14 mouse cellular contexts compared by ENCODE assay signal in the genomic region with DNA sequence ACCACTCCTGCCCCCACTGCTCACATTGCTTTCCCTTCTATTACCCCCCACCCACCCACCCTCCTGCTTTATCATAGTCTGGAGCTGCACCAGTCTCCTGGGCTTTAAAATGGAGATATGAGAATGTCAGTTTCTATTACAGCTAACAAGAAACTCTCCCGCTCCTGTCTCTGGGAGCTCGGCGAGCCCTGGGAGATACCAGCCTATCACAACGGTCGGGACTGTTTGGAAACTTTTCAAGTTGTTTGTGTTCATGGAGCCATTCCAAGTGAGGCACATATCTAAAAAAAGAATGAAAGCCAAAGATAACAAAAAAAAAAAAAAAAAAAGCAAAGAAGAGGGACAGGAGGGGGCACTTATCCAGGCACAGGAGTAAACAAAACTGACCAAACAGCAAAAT.
A peak's percentile ranks its signal among the peaks of the same experiment; 100 is the strongest.
DNase-seq lines count a peak whose midpoint lies in the region; ATAC-seq and TF ChIP-seq lines count a peak whose summit lies in the region.
"Had no signal": no experiment of that assay in that cellular context is flagged by ENCODE, and none has a peak within 500 bp of the region (broad histone marks: within the 10 kb centered on the region; RNA-seq: fewer than 3 reads in every experiment).

No protein-coding gene starts in this region.

- peak overlapping the region; percentile 20; the same call in 1 of the 2 replicates for H3K4me2 ChIP-seq in heart, postnatal 0 days (ENCODE audit: low read depth, low read length)
- no peak overlapping the region for H3K4me2 ChIP-seq in hindbrain, embryonic 14.5 days (replicated peaks)
- H3K4me2 ChIP-seq: forebrain, embryonic 13.5 days; intestine, embryonic 15.5 days had no signal

- no peak overlapping the region for H3K9ac ChIP-seq in heart, postnatal 0 days (replicated peaks; ENCODE audit: low read depth, low read length)
- no peak overlapping the region for H3K9ac ChIP-seq in hindbrain, embryonic 14.5 days
- H3K9ac ChIP-seq: forebrain, embryonic 13.5 days; intestine, embryonic 15.5 days had no signal

- H3K27ac ChIP-seq in heart, postnatal 0 days (ENCODE audit: low read depth) = peak overlapping the region; percentile 86
- H3K27ac ChIP-seq in hindbrain, embryonic 14.5 days = no peak overlapping the region
- H3K27ac ChIP-seq: forebrain, embryonic 13.5 days; intestine, embryonic 15.5 days had no signal

- no peak overlapping the region for H3K4me3 ChIP-seq in heart, postnatal 0 days (ENCODE audit: low read depth, low read length)
- no peak overlapping the region for H3K4me3 ChIP-seq in hindbrain, embryonic 14.5 days (replicated peaks; ENCODE audit: low read length)
- H3K4me3 ChIP-seq: forebrain, embryonic 13.5 days; intestine, embryonic 15.5 days; myocyte had no signal

- WGBS in heart, postnatal 0 days = 13% methylated on average over 5 of the region's 5 CpGs
- 75% methylated on average over 5 of the region's 5 CpGs for WGBS in hindbrain, embryonic 14.5 days

- no peaks in the 10 kb centered on the region for H3K9me3 ChIP-seq in heart, postnatal 0 days (replicated peaks; ENCODE audit: control insufficient read depth, low read length)
- 0 out of 2 replicates have a peak, but pooled peaks cover 4% of the 10 kb centered on the region for H3K9me3 ChIP-seq in hindbrain, embryonic 14.5 days (ENCODE audit: control insufficient read depth, low read length)
- H3K9me3 ChIP-seq: intestine, embryonic 15.5 days had no signal

- peak; percentile 89 for ATAC-seq in heart, postnatal 0 days (ENCODE audit: insufficient read depth, low read depth)
- ATAC-seq in hindbrain, embryonic 14.5 days (ENCODE audit: low FRiP score) = no peak
- ATAC-seq: forebrain, embryonic 13.5 days; intestine, embryonic 15.5 days had no signal

- DNase-seq in adrenal gland, adult (ENCODE audit: inconsistent age in 2 of 2, low spot score in 1 of 2) = peak; percentile 22 to 70
- DNase-seq in adrenal gland, postnatal 4 days (ENCODE audit: low spot score in 2 of 2) = no peak
- DNase-seq in ovary, adult 18-20 months (ENCODE audit: low spot score) = peak; percentile 64
- DNase-seq in ovary, postnatal 10 days (ENCODE audit: low spot score) = no peak
- DNase-seq in heart, postnatal 0 days (ENCODE audit: low spot score) = peak; percentile 94
- DNase-seq in lung, postnatal 4 days = peak; percentile 34 to 56
- no peak for DNase-seq in layer of hippocampus, adult 18-20 months (ENCODE audit: low spot score in 2 of 2)
- DNase-seq in hindbrain, embryonic 14.5 days (ENCODE audit: low spot score) = no peak
- DNase-seq: cerebellum, adult 11 months; gastrocnemius, postnatal 14 days; left cerebral cortex, postnatal 4 days had no signal

- H3K4me1 ChIP-seq in heart, postnatal 0 days (ENCODE audit: control insufficient read depth, insufficient read depth) = peaks cover 14% of the 10 kb centered on the region
- peaks cover 5% of the 10 kb centered on the region; the same call in 1 of the 2 replicates for H3K4me1 ChIP-seq in hindbrain, embryonic 14.5 days (replicated peaks; ENCODE audit: control insufficient read depth, insufficient read depth, low read length)
- H3K4me1 ChIP-seq: intestine, embryonic 15.5 days had no signal

- no peak for TF ChIP-seq CTCF in heart, postnatal 0 days (IDR thresholded peaks at IDR 0.05; ENCODE audit: low read depth)

- peak; percentile 53; the same call in 1 of the 2 replicates for TF ChIP-seq EP300 in heart, postnatal 0 days (IDR thresholded peaks at IDR 0.05; ENCODE audit: low read depth)

- no peaks in the 10 kb centered on the region for H3K36me3 ChIP-seq in heart, postnatal 0 days (replicated peaks; ENCODE audit: control insufficient read depth, insufficient read depth, low read length)
- H3K36me3 ChIP-seq in hindbrain, embryonic 14.5 days (replicated peaks; ENCODE audit: control insufficient read depth, insufficient read depth) = no peaks in the 10 kb centered on the region
- H3K36me3 ChIP-seq: intestine, embryonic 15.5 days had no signal

- H3K27me3 ChIP-seq in heart, postnatal 0 days (ENCODE audit: control insufficient read depth, insufficient read depth, low read length) = no peaks in the 10 kb centered on the region
- no peaks in the 10 kb centered on the region for H3K27me3 ChIP-seq in hindbrain, embryonic 14.5 days (ENCODE audit: control insufficient read depth, insufficient read depth, low read length)
- H3K27me3 ChIP-seq: forebrain, embryonic 13.5 days; intestine, embryonic 15.5 days had no signal

Comparison
In these comparisons a context has a peak if more than half of its experiments do, and no peak if none do; other contexts are left out.
1. DNase-seq: peak in adrenal gland, adult (2 of 2), ovary, adult 18-20 months (single experiment), heart, postnatal 0 days (single experiment) and lung, postnatal 4 days (2 of 2); none in adrenal gland, postnatal 4 days (0 of 2), ovary, postnatal 10 days (single experiment), layer of hippocampus, adult 18-20 months (0 of 2) and hindbrain, embryonic 14.5 days (single experiment).